Mouse (Mus musculus) forebrain, embryonic 15.5 days (tissue): ENCODE measurements around the gene Cdk16. TPM values are rescaled to one million over a fixed set of nuclear protein-coding genes. Genes with fewer than 3 reads are reported as not detected.
A peak's percentile ranks its signal among the peaks of the same experiment; 100 is the strongest.

Experiments used
- ATAC-seq: fragments of 200-750 bp; cut with Nextera tagmentation; replicated peaks from 2 replicates; pipeline ENCODE4 v1.8.0; 2017; ENCODE audit warnings: mild to moderate bottlenecking, moderate TSS enrichment, moderate library complexity
- H3K27ac ChIP-seq: fragments of 300-500 bp; sonication (generic); replicated peaks from 2 replicates; pipeline ENCODE4 v1.5.1; 2015; ENCODE audit warnings: mild to moderate bottlenecking, inconsistent platforms
- H3K27me3 ChIP-seq: fragments of 300-500 bp; sonication (generic); 2 replicates; pipeline ENCODE4 v1.6.1; 2015; ENCODE audit warnings: inconsistent platforms
- H3K36me3 ChIP-seq: fragments of 300-500 bp; sonication (generic); 2 replicates; pipeline ENCODE4 v1.6.1; 2015; ENCODE audit warnings: mild to moderate bottlenecking, inconsistent platforms
- H3K4me1 ChIP-seq: fragments of 300-500 bp; sonication (generic); 2 replicates; pipeline ENCODE4 v1.6.1; 2015; ENCODE audit warnings: inconsistent platforms
- H3K4me2 ChIP-seq: fragments of 300-500 bp; sonication (generic); replicated peaks from 2 replicates; pipeline ENCODE4 v1.6.1; 2015; ENCODE audit warnings: mild to moderate bottlenecking, inconsistent platforms
- H3K4me3 ChIP-seq: fragments of 300-500 bp; sonication (generic); 2 replicates; pipeline ENCODE4 v1.5.1; 2015; ENCODE audit warnings: mild to moderate bottlenecking, inconsistent platforms
- H3K9ac ChIP-seq: fragments of 300-500 bp; sonication (generic); replicated peaks from 2 replicates; pipeline ENCODE4 v1.6.1; 2015; ENCODE audit warnings: mild to moderate bottlenecking, inconsistent platforms
- H3K9me3 ChIP-seq: fragments of 300-500 bp; sonication (generic); 2 replicates; pipeline ENCODE4 v1.6.1; 2016; ENCODE audit warnings: inconsistent platforms
- WGBS: fragments of 180-500 bp; shearing (Covaris S2); methylation state at CpG from one replicate; pipeline ENCODE4 v1.1.7; 2015; ENCODE audit warnings: mixed read lengths; 5-methylcytosine and 5-hydroxymethylcytosine counted together
- polyA plus RNA-seq: library from polyadenylated mRNA; unstranded; fragments of >200 nt; fragmentation: Nextera tagmentation; extraction: Ambion mirVana; gene quantifications from 2 replicates; pipeline ENCODE4 v1.2.1, GENCODE M21; 2015

Cdk16 gene
- 133 and 137 TPM in 2 replicates for polyA plus RNA-seq

- peak; percentile 96 for ATAC-seq
- peak within 1 kb of the TSS; percentile 72 for H3K4me3 ChIP-seq
- WGBS: 13% methylated on average over 16 of the region's 16 CpGs
These were observed at the start of gene Cdk16 for GRCm38 (mm10) chrX:20687519-20688067. Gene Cdk16, plus strand, starts transcription at chrX:20687954.

GRCm38 (mm10) chrX:20638141-20638540, 49.6 kb upstream of the Cdk16 start:
- Histone ChIP-seq H3K9ac (no peak overlapping the region), H3K9me3 (no peaks in the 10 kb centered on the region), H3K4me3 (no peak overlapping the region), H3K4me1 (no peaks in the 10 kb centered on the region), H3K27ac (no peak overlapping the region), H3K27me3 (no peaks in the 10 kb centered on the region), H3K4me2 (no peak overlapping the region), H3K36me3 (peaks cover 27% of the 10 kb centered on the region)
- no peak for ATAC-seq
- WGBS: 97% methylated on average over 2 of the region's 2 CpGs

More at GRCm38 (mm10) chrX:20687519-20688067, at the start of gene Cdk16:
- Histone ChIP-seq H3K4me2 (peak within 1 kb of the TSS; percentile 63), H3K36me3 (peaks cover 5% of the 10 kb centered on the region; the same call in 1 of the 2 replicates), H3K27ac (peak within 1 kb of the TSS; percentile 96), H3K9me3 (no peaks in the 10 kb centered on the region), H3K9ac (peak within 1 kb of the TSS; percentile 84), H3K4me1 (peaks cover 26% of the 10 kb centered on the region), H3K27me3 (no peaks in the 10 kb centered on the region)

- no peak overlapping the region for H3K9ac ChIP-seq
- no peak for ATAC-seq
- no peak overlapping the region for H3K4me3 ChIP-seq
- peaks cover 30% of the 10 kb centered on the region for H3K36me3 ChIP-seq
- 80% methylated on average over 5 of the region's 5 CpGs for WGBS
- no peaks in the 10 kb centered on the region for H3K4me1 ChIP-seq
- no peaks in the 10 kb centered on the region for H3K27me3 ChIP-seq
- H3K9me3 ChIP-seq: no peaks in the 10 kb centered on the region
- no peak overlapping the region for H3K27ac ChIP-seq
- no peak overlapping the region for H3K4me2 ChIP-seq
These were observed 43.0 kb upstream of the Cdk16 start for GRCm38 (mm10) chrX:20644780-20645179.

GRCm38 (mm10) chrX:20657593-20657992, 30.2 kb upstream of the Cdk16 start:
- no peaks in the 10 kb centered on the region for H3K36me3 ChIP-seq
- no peaks in the 10 kb centered on the region for H3K27me3 ChIP-seq
- peak overlapping the region; percentile 52 for H3K4me3 ChIP-seq
- WGBS: 33% methylated on average over 5 of the region's 5 CpGs
- no peak overlapping the region for H3K9ac ChIP-seq
- H3K9me3 ChIP-seq: no peaks in the 10 kb centered on the region
- H3K4me2 ChIP-seq: peak overlapping the region; percentile 78
- no peak for ATAC-seq
- no peak overlapping the region for H3K27ac ChIP-seq
- peaks cover 10% of the 10 kb centered on the region; the same call in 1 of the 2 replicates for H3K4me1 ChIP-seq

GRCm38 (mm10) chrX:20658026-20658652, 29.6 kb upstream of the Cdk16 start, which contains the start of gene Uba1:
Gene Uba1, plus strand, starts transcription at chrX:20658326.
- peak within 1 kb of the TSS; percentile 52 for H3K4me3 ChIP-seq
- no peaks in the 10 kb centered on the region for H3K27me3 ChIP-seq
- H3K27ac ChIP-seq: peak within 1 kb of the TSS; percentile 69
- peak within 1 kb of the TSS; percentile 43 for H3K9ac ChIP-seq
- ATAC-seq: peak; percentile 81
- peak within 1 kb of the TSS; percentile 78 for H3K4me2 ChIP-seq
- WGBS: 27% methylated on average over 27 of the region's 27 CpGs
- peaks cover 10% of the 10 kb centered on the region; the same call in 1 of the 2 replicates for H3K4me1 ChIP-seq
- H3K36me3 ChIP-seq: no peaks in the 10 kb centered on the region
- H3K9me3 ChIP-seq: no peaks in the 10 kb centered on the region

- Histone ChIP-seq H3K27me3 (no peaks in the 10 kb centered on the region), H3K9ac (peak overlapping the region; percentile 43), H3K4me1 (peaks cover 10% of the 10 kb centered on the region; the same call in 1 of the 2 replicates), H3K9me3 (no peaks in the 10 kb centered on the region), H3K4me3 (peak overlapping the region; percentile 52), H3K36me3 (no peaks in the 10 kb centered on the region), H3K4me2 (peak overlapping the region; percentile 78), H3K27ac (no peak overlapping the region)
- WGBS: 16% methylated on average over 24 of the region's 24 CpGs
- no peak for ATAC-seq
These were observed 28.8 kb upstream of the Cdk16 start for GRCm38 (mm10) chrX:20658891-20659406.

GRCm38 (mm10) chrX:20662317-20662715, 25.4 kb upstream of the Cdk16 start:
- no peak overlapping the region for H3K9ac ChIP-seq

GRCm38 (mm10) chrX:20662716-20663443, 24.9 kb upstream of the Cdk16 start:
- H3K4me3 ChIP-seq: peak overlapping the region; percentile 68
- H3K27ac ChIP-seq: peak overlapping the region; percentile 92
- H3K4me2 ChIP-seq: peak overlapping the region; percentile 52
- ATAC-seq: peak; percentile 92
- peak overlapping the region; percentile 79 for H3K9ac ChIP-seq
- peaks cover 4% of the 10 kb centered on the region; the same call in 1 of the 2 replicates for H3K36me3 ChIP-seq
- no peaks in the 10 kb centered on the region for H3K9me3 ChIP-seq
- H3K4me1 ChIP-seq: peaks cover 43% of the 10 kb centered on the region
- H3K27me3 ChIP-seq: no peaks in the 10 kb centered on the region
- 13% methylated on average over 27 of the region's 28 CpGs for WGBS

More at GRCm38 (mm10) chrX:20662317-20662715, 25.4 kb upstream of the Cdk16 start:
- Histone ChIP-seq H3K27ac (peak overlapping the region; percentile 91), H3K4me2 (peak overlapping the region; percentile 11; the same call in 1 of the 2 replicates), H3K4me1 (peaks cover 38% of the 10 kb centered on the region), H3K36me3 (no peaks in the 10 kb centered on the region), H3K27me3 (no peaks in the 10 kb centered on the region), H3K9me3 (no peaks in the 10 kb centered on the region), H3K4me3 (peak overlapping the region; percentile 68)
- WGBS: 22% methylated on average over 5 of the region's 5 CpGs
- peak; percentile 81 for ATAC-seq

GRCm38 (mm10) chrX:20663444-20663790, 24.3 kb upstream of the Cdk16 start:
- peak overlapping the region; percentile 79 for H3K9ac ChIP-seq
- H3K27ac ChIP-seq: peak overlapping the region; percentile 92
- no peaks in the 10 kb centered on the region for H3K27me3 ChIP-seq
- peaks cover 43% of the 10 kb centered on the region for H3K4me1 ChIP-seq
- WGBS: 23% methylated on average over 9 of the region's 9 CpGs
- ATAC-seq: no peak
- peak overlapping the region; percentile 68 for H3K4me3 ChIP-seq
- peaks cover 6% of the 10 kb centered on the region for H3K36me3 ChIP-seq
- H3K4me2 ChIP-seq: peak overlapping the region; percentile 52
- H3K9me3 ChIP-seq: no peaks in the 10 kb centered on the region

- H3K4me3 ChIP-seq: peak overlapping the region; percentile 72
- H3K27me3 ChIP-seq: no peaks in the 10 kb centered on the region
- WGBS: 22% methylated on average over 33 of the region's 33 CpGs
- H3K9ac ChIP-seq: peak overlapping the region; percentile 84
- no peaks in the 10 kb centered on the region for H3K36me3 ChIP-seq
- peaks cover 26% of the 10 kb centered on the region for H3K4me1 ChIP-seq
- peak overlapping the region; percentile 96 for H3K27ac ChIP-seq
- peak overlapping the region; percentile 63 for H3K4me2 ChIP-seq
- no peaks in the 10 kb centered on the region for H3K9me3 ChIP-seq
- peak; percentile 94 for ATAC-seq
These were observed 354 bp downstream of the Cdk16 start for GRCm38 (mm10) chrX:20688068-20688547.

GRCm38 (mm10) chrX:20688615-20689014, 861 bp downstream of the Cdk16 start:
- ATAC-seq: peak; percentile 33
- H3K4me1 ChIP-seq: peaks cover 26% of the 10 kb centered on the region

More at GRCm38 (mm10) chrX:20688615-20689014, 861 bp downstream of the Cdk16 start:
- H3K27ac ChIP-seq: peak overlapping the region; percentile 96
- 29% methylated on average over 21 of the region's 35 CpGs for WGBS
- H3K4me2 ChIP-seq: peak overlapping the region; percentile 63
- peak overlapping the region; percentile 84 for H3K9ac ChIP-seq
- H3K9me3 ChIP-seq: no peaks in the 10 kb centered on the region
- peak overlapping the region; percentile 72 for H3K4me3 ChIP-seq
- 0 out of 2 replicates have a peak, but pooled peaks cover 3% of the 10 kb centered on the region for H3K36me3 ChIP-seq
- H3K27me3 ChIP-seq: no peaks in the 10 kb centered on the region
